Mouse (Mus musculus): ENCODE results near the gene Zbtb4. TPM values are rescaled to one million over a fixed set of nuclear protein-coding genes. Genes with fewer than 3 reads are reported as not detected.

Gene Zbtb4
- polyA plus RNA-seq, 1 experiment, result 3.0 TPM

- H3K27me3 ChIP-seq (ENCODE audit: control insufficient read depth, insufficient read depth, insufficient read length), result peaks cover 9% of the 10 kb centered on the region
- TF ChIP-seq MYOD1 (IDR thresholded peaks at IDR 0.05; ENCODE audit: control insufficient read depth, insufficient read length, low read depth) (no peak), FOSL1 (IDR thresholded peaks at IDR 0.05; ENCODE audit: insufficient read depth, low read length, poor library complexity, severe bottlenecking) (no peak), MYOG (IDR thresholded peaks at IDR 0.05; ENCODE audit: control insufficient read depth, extremely low read depth, insufficient read length) (no peak), CTCF (IDR thresholded peaks at IDR 0.05; ENCODE audit: control insufficient read depth, insufficient read depth, insufficient read length) (no peak), MAX (IDR thresholded peaks at IDR 0.05) (no peak), CEBPB (IDR thresholded peaks at IDR 0.05; ENCODE audit: low read depth) (no peak), USF1 (IDR thresholded peaks at IDR 0.05; ENCODE audit: low read depth) (no peak)
Observed at GRCm38 (mm10) chr11:69815155-69815554, 49.4 kb downstream of the Zbtb4 start, which contains the start of gene Gm39566. TSS of gene Gm39566 (minus strand) at chr11:69815298.

DNA sequence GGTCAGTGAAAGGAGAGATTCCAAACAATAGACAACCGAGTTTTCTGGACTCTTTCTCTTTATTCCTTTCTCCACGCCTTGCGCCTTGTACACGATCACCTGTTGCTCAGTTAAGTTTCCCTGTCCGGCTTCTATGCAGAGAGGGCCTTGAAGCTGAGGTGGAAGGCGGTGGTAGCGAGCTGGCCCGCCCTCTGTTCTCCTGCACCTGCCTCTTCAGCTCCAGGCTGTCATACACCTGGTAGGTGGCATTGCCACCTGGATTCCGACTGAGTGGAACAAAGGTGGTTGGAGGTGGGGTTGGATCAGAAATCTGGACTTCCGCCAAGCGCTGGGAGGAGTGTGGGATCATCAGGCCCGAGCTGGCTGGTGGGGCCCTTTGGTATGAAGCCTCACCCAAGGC, 50.8 kb downstream of the Zbtb4 start:
- Histone ChIP-seq H3K79me2 (ENCODE audit: control insufficient read depth, insufficient read depth) (no peaks in the 10 kb centered on the region), H3K27me3 (ENCODE audit: control insufficient read depth, insufficient read depth, insufficient read length) (peaks cover 4% of the 10 kb centered on the region), H3ac (ENCODE audit: control insufficient read depth, insufficient read length, low read depth) (no peak overlapping the region), H3K4me3 (ENCODE audit: insufficient read depth, poor library complexity, severe bottlenecking) (no peak overlapping the region), H3K36me3 (ENCODE audit: control insufficient read depth, insufficient read depth) (no peaks in the 10 kb centered on the region), H3K79me3 (ENCODE audit: low read depth) (no peaks in the 10 kb centered on the region)
- TF ChIP-seq CTCF (IDR thresholded peaks at IDR 0.05; ENCODE audit: control insufficient read depth, insufficient read depth, insufficient read length) (no peak), MAX (IDR thresholded peaks at IDR 0.05) (no peak), FOSL1 (IDR thresholded peaks at IDR 0.05; ENCODE audit: insufficient read depth, low read length, poor library complexity, severe bottlenecking) (no peak), MYOG (IDR thresholded peaks at IDR 0.05; ENCODE audit: control insufficient read depth, extremely low read depth, insufficient read length) (no peak), CEBPB (IDR thresholded peaks at IDR 0.05; ENCODE audit: low read depth) (no peak), USF1 (IDR thresholded peaks at IDR 0.05; ENCODE audit: low read depth) (no peak), MYOD1 (IDR thresholded peaks at IDR 0.05; ENCODE audit: control insufficient read depth, insufficient read length, low read depth) (no peak)

More at GRCm38 (mm10) chr11:69815155-69815554, 49.4 kb downstream of the Zbtb4 start, which contains the start of gene Gm39566:
- H3K4me3 ChIP-seq (ENCODE audit: insufficient read depth, poor library complexity, severe bottlenecking), result no peak within 1 kb of the TSS
- no peaks in the 10 kb centered on the region for H3K79me2 ChIP-seq (ENCODE audit: control insufficient read depth, insufficient read depth)
- H3ac ChIP-seq (ENCODE audit: control insufficient read depth, insufficient read length, low read depth), result no peak within 1 kb of the TSS
- no peaks in the 10 kb centered on the region for H3K36me3 ChIP-seq (ENCODE audit: control insufficient read depth, insufficient read depth)
- no peaks in the 10 kb centered on the region for H3K79me3 ChIP-seq (ENCODE audit: low read depth)

DNA sequence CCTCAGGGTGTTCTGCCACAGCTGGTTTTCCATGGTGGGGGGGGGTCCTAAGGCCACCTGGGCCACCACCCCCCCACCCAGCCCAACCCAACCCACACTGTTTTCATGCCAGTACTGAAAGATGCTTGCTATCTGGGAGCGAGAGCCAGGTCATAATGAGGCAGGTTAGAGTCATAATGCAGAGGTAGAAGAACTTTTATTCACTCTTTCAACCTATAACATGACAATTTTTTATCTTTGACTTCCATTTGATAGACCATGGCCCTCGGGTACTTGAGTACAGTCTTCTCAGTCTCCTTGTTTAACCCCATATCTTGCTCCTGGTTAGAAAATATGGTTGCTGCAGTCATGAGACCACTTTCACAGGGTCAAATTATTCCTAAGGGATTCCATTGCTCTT, 52.7 kb downstream of the Zbtb4 start, which contains the start of gene Spem2:
TSS of gene Spem2 (minus strand) at position 101 of the 400 bp plus-strand sequence.
- H3ac ChIP-seq (ENCODE audit: control insufficient read depth, insufficient read length, low read depth), result no peak within 1 kb of the TSS
- H3K36me3 ChIP-seq (ENCODE audit: control insufficient read depth, insufficient read depth), result no peaks in the 10 kb centered on the region
- no peak within 1 kb of the TSS for H3K4me3 ChIP-seq (ENCODE audit: insufficient read depth, poor library complexity, severe bottlenecking)
- no peaks in the 10 kb centered on the region for H3K27me3 ChIP-seq (ENCODE audit: control insufficient read depth, insufficient read depth, insufficient read length)
- TF ChIP-seq MAX (IDR thresholded peaks at IDR 0.05) (no peak), CTCF (IDR thresholded peaks at IDR 0.05; ENCODE audit: control insufficient read depth, insufficient read depth, insufficient read length) (no peak), CEBPB (IDR thresholded peaks at IDR 0.05; ENCODE audit: low read depth) (no peak), MYOD1 (IDR thresholded peaks at IDR 0.05; ENCODE audit: control insufficient read depth, insufficient read length, low read depth) (no peak), USF1 (IDR thresholded peaks at IDR 0.05; ENCODE audit: low read depth) (no peak), MYOG (IDR thresholded peaks at IDR 0.05; ENCODE audit: control insufficient read depth, extremely low read depth, insufficient read length) (no peak)
- H3K79me3 ChIP-seq (ENCODE audit: low read depth), result no peaks in the 10 kb centered on the region
- H3K79me2 ChIP-seq (ENCODE audit: control insufficient read depth, insufficient read depth), result no peaks in the 10 kb centered on the region

GRCm38 (mm10) chr11:69818871-69819270, 53.2 kb downstream of the Zbtb4 start:
- TF ChIP-seq CTCF (IDR thresholded peaks at IDR 0.05; ENCODE audit: control insufficient read depth, insufficient read depth, insufficient read length) (no peak), MYOG (IDR thresholded peaks at IDR 0.05; ENCODE audit: control insufficient read depth, extremely low read depth, insufficient read length) (no peak), MYOD1 (IDR thresholded peaks at IDR 0.05; ENCODE audit: control insufficient read depth, insufficient read length, low read depth) (no peak), USF1 (IDR thresholded peaks at IDR 0.05; ENCODE audit: low read depth) (no peak), CEBPB (IDR thresholded peaks at IDR 0.05; ENCODE audit: low read depth) (no peak), FOSL1 (IDR thresholded peaks at IDR 0.05; ENCODE audit: insufficient read depth, low read length, poor library complexity, severe bottlenecking) (no peak), MAX (IDR thresholded peaks at IDR 0.05) (no peak)

DNA sequence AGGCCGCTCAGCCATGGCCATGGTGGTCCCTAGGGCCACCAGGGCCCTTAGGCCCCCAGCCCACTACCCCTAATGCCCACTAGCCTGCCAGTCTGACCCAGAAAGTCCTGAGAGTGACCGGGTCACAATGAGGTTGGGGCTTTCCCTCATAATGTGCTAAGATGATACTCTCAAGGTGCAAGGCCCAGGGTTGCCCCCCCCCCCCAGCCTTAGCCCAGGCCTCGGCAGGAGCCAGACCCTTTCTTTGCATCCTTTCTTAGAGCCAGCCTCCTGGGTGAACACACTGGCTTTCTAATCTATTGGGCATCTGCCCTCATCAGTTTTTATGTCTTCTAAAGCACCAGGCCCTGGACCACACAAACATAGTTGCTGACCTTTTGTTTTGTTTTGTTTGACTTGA, 56.4 kb downstream of the Zbtb4 start, which contains the start of gene Spem1:
TSS of gene Spem1 (minus strand) at position 101 of the 400 bp plus-strand sequence.
- peaks cover 2% of the 10 kb centered on the region for H3K36me3 ChIP-seq (ENCODE audit: control insufficient read depth, insufficient read depth)
- no peak within 1 kb of the TSS for H3K4me3 ChIP-seq (ENCODE audit: insufficient read depth, poor library complexity, severe bottlenecking)
- no peaks in the 10 kb centered on the region for H3K79me3 ChIP-seq (ENCODE audit: low read depth)
- no peaks in the 10 kb centered on the region for H3K27me3 ChIP-seq (ENCODE audit: control insufficient read depth, insufficient read depth, insufficient read length)
- H3K79me2 ChIP-seq (ENCODE audit: control insufficient read depth, insufficient read depth), result no peaks in the 10 kb centered on the region
- TF ChIP-seq CTCF (IDR thresholded peaks at IDR 0.05; ENCODE audit: control insufficient read depth, insufficient read depth, insufficient read length), result no peak
- TF ChIP-seq FOSL1 (IDR thresholded peaks at IDR 0.05; ENCODE audit: insufficient read depth, low read length, poor library complexity, severe bottlenecking), result no peak
- TF ChIP-seq CEBPB (IDR thresholded peaks at IDR 0.05; ENCODE audit: low read depth), result no peak
- no peak for TF ChIP-seq MYOD1 (IDR thresholded peaks at IDR 0.05; ENCODE audit: control insufficient read depth, insufficient read length, low read depth)
- TF ChIP-seq MAX (IDR thresholded peaks at IDR 0.05), result no peak
- no peak for TF ChIP-seq USF1 (IDR thresholded peaks at IDR 0.05; ENCODE audit: low read depth)
- no peak for TF ChIP-seq MYOG (IDR thresholded peaks at IDR 0.05; ENCODE audit: control insufficient read depth, extremely low read depth, insufficient read length)
- no peak within 1 kb of the TSS for H3ac ChIP-seq (ENCODE audit: control insufficient read depth, insufficient read length, low read depth)

More at GRCm38 (mm10) chr11:69818871-69819270, 53.2 kb downstream of the Zbtb4 start:
- no peak overlapping the region for H3K4me3 ChIP-seq (ENCODE audit: insufficient read depth, poor library complexity, severe bottlenecking)
- no peaks in the 10 kb centered on the region for H3K79me3 ChIP-seq (ENCODE audit: low read depth)
- H3K36me3 ChIP-seq (ENCODE audit: control insufficient read depth, insufficient read depth), result no peaks in the 10 kb centered on the region
- no peaks in the 10 kb centered on the region for H3K27me3 ChIP-seq (ENCODE audit: control insufficient read depth, insufficient read depth, insufficient read length)
- no peaks in the 10 kb centered on the region for H3K79me2 ChIP-seq (ENCODE audit: control insufficient read depth, insufficient read depth)
- H3ac ChIP-seq (ENCODE audit: control insufficient read depth, insufficient read length, low read depth), result no peak overlapping the region
